Mouse (Mus musculus) adipocyte (in vitro differentiated cells): Measurements from ENCODE around the gene Taok1.
A peak's percentile ranks its signal among the peaks of the same experiment; 100 is the strongest.
"Not testable (repeated sequence)": the region's sequence is repeated elsewhere in the genome, so short reads cannot be mapped to it uniquely, and the experiment has no call there.

Source experiments
- DNase-seq: peaks from one replicate; pipeline ENCODE4 v3.0.0-alpha.2; 2016; ENCODE audit warnings: low spot score

The Taok1 gene

DNA sequence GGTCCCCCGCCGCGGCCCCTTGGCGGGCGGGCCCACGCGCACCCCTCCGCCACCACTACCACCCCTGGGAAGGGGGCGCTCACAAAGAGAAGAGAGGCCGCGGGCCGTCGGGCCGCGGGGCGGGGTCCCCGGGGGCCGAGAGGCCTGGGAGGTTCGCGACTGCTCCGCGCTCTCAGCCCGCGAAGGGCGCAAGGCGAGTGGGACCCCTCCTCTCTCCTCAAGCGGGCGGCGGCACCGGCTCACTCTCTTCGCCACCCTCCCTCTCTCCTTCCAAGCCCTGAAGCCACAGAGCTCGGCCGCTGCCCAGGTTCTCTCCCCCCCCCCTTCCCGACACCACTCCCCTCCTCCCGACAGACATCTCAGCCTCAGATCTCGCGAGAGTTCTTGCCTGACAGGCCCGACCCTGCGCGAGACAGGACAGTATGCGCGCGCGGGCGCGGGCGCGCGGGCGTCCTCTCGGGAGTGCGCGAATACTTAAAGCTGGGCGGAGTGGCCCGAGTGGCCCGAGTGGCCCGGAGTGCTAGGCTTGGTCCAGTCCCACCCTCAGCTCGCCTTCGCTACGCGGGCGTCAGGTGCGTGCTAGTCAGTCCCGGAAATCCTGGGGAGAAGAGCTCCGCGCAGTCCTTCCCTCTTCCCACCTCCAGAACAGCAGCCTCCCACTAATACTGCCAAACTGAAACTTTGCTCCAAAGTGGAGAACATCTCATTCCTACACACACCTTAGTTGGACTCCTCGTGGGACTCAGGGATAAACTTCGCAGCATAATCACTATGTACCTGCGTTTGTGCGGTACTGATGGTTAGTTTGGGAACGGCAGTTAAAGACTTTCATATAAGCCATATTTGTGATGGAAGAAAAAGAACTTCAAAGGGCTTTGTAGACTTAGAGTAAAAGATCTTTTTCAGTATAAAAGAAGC is at the start of gene Taok1:
TSS of gene Taok1 (minus strand) at position 278 of the 918 bp plus-strand sequence.
- DNase-seq: peak; percentile 97

DNA sequence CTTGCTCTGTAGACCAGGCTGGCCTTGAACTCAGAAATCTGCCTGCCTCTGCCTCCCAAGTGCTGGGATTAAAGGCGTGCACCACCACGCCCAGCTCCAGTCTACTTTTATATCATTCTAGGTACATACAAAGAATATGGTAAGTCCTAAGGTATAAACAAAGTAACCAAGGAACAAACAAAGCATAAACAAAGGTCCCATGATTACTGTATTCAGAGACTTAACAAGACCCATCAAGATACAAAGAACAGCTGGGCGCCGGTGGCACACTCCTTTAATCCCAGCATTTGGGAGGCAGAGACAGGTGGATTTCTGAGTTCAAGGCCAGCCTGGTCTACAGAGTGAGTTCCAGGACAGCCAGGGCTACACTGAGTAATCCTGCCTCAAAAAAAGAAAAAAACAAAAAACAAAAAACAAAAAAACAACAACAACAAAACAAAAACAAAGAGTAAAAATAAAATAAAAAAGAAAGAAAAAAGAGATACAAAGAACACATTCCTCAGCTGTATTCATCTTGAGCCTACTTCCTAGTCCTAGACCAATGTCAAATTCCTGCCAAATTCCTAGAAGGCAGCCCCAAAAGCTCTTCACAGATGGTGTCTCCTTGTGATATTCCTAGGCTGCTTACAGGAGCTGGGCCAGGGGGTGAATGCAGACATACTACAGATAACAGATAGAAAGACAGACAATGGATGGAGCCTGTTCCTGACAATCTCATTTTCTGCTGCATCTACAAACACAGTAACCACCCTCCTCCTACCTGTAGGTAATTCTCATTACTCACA is 46.0 kb upstream of the Taok1 start:
- DNase-seq: not testable (repeated sequence)

DNA sequence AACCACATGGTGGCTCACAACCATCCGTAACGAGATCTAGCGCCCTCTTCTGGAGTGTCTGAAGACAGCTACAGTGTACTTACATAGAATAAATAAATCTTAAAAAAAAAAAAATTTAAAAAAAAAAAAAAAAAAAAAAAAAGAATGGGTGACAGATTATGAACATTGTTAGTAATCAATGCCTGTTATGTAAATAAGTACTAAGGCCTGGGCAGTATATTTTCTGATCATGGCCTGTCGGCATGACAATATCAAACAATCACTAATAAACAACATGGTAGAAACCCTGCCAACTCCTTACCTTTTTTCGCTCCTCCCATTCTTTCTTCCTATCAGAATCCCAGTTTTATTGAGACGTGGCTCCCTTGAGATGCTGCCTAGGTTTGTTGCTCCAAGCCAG is 44.9 kb upstream of the Taok1 start:
- DNase-seq: no peak

DNA sequence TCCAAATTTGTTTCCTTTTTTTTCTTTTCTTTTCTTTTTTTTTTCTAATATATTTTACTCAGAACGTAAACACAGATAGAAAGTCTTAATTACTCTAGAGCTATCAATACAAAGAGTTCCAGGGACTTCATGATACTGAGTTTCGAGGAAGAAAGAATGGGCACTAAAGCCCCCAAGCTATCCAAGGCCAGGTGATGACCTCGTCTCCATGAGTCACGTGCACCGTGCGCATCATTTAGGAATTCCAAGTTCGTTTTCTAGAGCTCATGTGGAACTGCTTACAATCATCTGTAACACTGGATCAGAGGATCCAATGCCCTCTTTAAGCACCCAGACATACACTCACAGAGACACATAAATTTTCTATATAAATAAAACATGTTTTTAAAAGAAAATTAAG is 41.3 kb upstream of the Taok1 start:
- DNase-seq: no peak

DNA sequence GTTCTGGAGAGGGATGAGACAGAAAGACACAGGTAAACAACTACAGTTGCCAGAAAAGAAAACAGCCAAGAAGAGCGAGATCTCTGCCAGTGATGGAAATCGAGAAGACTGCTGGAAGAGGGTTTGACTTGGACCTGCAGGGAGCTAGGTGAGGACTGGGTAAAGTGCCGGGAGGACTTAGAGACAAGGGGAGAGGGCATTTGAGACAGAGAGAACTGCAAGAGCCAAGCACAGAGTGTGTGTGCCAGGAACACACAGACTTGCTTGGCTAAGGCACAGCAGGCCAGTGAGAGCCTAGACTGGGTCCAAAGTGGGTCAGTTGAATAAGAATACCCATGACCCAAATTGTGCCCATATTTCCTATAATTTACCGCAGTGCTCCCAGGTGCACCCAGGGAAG is 37.9 kb upstream of the Taok1 start:
- DNase-seq: peak; percentile 72

DNA sequence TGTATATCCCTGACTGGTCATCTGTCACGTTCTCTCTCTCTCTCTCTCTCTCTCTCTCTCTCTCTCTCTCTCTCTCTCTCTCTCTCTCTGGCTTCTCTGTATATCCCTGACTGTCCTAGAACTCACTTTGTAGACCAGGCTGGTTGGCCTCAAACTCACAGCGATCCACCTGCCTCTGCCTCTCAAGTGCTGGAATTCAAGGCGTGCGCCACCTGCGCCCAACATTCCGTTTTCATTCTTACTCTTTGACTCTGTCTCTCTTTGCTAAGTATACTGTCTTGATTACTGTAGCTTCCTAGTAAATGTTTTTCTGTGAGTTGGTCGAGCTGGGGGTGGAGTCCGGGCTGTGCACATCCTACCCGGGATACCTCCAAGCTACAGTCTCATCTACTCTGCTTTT is 33.8 kb upstream of the Taok1 start:
- DNase-seq: no peak

DNA sequence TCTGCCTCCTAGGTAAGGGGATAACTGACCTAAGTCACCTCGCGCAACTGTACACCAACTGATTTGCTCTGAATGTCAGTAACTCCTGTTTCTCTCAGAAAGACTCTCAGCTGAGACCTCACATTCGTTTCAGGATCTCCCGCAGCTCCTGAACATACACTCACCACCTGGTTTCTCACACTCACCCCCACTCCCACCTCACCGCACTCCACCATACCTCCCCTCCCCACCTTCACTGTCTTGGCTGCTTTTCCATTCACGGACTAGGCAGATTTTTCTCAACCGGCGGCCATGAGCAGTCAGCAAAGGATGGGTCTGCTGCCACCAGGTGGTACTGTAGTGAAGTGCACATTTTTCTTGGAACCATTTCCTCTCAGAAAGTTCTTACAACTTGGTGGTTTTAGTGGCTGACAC is 22.6 kb upstream of the Taok1 start:
- peak; percentile 85 for DNase-seq

DNA sequence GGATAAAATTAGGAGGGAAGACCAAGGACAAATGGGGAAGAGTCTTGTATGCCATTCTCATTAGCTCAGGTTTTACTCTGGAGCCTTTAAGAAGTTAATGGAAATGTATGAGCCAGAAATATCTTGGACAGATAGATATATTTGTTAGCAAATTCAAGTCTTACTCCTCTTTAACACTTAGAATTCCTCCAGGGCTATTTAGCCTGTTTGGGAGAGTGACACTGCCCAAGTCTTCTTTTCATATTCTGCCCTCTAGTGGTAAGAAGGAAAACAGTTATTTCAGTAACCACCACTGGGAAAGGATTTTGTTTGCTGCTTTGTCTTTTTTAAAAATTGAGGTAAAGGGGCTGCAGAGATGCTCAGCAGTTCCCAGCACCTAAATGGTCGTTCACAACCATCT is 21.9 kb upstream of the Taok1 start:
- peak; percentile 67 for DNase-seq

DNA sequence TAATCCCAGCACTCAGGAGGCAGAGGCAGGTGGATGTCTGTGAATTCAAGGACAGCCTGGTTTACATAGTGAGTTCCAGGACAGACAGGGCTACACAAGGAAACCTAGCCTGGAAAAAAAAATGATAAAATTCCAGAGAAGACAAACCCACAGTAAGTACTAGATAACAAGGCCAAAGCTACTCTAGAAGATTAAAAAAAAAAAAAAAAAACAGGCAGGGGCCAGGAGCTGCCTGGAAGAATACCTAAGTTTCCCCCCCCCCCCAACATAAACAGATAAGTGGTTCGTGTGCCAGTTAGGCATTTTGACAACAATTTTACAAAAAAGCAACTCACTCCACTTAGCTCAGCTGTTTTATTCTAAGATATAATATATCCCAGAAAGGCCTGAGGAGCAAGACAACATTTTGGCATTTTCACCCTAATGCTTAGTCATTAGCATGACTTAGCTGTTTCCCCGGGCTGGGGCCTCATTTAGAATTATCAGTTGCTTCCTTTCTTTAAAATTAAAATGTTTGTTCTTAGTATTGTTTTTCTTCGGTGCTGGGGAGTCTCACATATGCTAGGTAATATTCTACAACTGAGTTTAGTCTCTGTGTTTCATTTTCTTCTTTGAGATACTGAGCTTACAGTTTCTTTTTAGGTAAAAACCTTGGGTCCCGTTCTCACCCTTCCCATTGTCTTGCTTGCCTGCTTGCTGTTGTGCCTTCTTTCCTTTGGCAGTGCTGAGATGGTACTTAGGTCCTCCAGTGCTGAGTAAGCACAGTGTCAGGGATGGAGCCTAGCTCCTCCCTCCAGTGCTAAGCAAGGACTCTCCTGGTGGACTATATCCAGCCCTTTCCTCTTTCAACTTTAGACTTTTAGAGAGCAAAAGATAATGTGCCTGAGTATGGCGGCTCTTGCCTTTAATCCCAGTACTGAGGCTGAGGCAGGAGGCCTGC is 19.3 kb upstream of the Taok1 start:
- DNase-seq: no peak

DNA sequence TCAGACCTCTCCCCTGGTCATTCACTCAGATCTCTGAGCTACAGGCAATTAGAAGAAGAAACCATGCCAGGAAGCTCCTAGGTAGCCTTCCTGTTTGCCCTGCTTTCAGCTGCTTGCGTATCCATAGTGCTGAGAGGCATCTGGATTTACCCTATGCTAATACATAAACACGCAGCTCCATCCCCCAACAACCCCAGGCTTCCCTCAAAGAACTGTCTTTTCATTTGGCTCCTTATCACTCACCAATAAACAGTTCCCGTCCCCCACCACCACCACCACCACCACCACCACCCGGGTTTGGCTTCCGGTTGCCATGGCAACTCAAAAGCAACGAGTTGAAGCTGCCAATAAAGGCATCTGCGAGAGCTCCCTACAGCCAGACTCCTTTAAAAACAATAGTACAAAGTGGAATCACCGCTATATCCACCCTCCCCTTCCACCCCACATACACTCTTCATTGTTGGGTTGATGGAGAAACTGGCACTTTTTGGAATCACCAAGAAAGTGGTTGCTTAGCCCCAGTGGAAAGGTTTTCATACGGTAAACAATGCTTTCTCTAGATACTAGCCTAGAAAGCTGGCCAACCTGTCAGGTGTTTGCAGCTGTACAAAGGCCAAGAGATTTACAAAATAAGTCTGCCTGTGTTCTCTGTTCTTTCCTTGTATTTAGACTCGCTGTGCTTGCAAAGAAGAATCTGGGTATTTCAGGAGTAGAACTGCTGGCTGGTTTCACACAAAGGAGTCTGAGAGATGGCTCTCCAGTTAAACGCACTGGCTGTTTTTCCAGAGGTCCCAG is 17.6 kb upstream of the Taok1 start:
- no peak for DNase-seq

DNA sequence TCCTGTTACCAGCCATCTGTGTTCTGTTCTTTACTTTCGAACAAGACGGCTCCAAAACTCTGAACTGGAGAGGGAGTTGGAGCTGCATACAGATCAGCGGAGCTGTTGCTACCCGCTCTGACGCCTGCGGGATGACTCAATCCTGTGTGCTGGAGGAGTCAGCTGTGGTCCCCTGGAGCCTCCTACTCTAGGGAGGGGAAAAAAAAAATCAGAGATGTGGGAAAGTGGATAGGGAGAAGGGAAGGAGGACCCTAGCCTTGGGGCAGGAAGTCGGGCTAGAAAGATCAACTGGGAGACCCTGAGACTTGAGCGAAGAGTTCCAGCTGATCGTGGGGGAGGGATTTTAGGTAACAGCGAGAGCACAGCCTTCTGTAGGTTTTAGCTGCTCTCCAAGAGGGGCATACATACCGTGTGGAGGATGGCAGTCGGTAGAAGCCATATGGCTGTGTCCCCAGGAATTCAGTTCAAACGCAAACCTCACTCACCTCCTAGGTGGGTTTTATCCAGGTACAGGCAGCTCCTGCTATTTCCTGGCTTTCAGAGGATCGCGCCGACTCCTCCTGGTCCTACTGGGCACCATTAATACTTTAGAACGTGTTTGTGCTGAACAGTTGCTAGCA is 16.9 kb upstream of the Taok1 start:
- no peak for DNase-seq

DNA sequence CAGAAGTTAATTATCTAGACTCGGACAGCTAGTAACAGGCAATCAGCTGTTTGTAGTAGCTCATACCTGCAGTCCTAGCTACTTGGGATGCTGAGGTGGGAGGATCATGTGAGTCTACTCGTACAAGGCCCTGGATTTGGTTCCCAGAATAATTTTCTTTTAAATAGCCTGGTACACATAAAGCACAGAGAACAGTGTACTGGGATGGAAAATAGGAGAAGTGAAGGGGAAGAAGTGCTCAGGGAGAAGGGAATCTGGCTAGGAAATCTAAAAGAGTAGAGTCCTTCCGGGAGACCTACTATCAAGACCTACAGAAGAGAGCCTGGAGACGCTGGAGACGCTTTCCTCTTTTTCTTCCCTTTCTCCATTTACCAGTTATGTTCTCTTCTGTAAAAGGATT is 16.4 kb upstream of the Taok1 start:
- DNase-seq: no peak

DNA sequence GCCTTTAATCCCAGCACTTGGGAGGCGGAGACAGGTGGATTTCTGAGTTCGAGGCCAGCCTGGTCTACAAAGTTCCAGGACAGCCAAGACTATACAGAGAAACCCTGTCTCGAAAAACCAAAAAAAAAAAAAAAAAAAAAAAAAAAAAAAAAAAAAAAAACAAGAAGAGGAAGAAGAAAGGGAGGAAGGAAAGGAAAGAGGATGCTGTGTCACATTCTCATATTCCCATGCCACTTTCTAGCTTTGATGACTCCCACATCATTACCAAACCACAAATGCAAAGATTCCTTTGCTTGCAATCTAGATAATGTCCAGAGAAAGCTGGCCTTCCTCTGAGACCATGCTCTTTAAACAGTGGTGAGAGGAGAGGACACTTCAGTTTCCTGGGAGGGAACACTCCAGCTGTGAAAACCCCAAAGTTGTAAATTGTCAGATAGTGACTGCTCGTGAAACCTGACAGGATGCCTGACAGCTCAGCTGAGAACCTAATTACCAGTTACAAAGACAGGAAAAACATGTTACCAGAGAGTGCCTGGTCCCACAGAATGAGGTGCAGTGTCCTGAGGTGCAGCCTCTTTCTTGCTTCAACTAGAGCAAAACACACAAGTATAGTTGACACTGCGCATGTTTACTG is 14.4 kb upstream of the Taok1 start:
- no peak for DNase-seq

DNA sequence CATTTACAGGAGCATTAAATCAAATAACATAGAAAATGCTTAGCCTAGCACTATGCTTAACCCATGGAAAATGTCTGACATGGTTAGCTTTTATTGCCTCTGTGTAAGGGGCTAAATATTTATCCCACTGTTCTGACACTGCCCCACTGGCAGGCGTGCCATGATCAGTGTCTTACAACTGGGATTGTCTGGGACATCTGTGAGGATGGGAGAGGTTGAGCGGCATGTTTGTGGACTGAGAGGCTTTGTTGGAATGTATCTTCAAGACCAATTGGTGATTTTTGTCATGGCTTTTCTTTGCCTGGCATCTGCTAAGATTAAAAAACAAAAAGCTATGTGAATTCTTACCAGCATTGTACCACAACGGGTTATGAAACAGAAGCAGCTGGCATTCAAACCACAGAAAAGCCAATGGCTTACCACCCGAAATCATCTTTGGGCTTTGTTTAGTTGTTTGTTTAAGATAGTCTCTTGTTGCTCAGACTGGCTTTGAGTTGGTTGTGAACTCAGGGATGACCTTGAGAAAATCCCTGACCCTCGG is 7.5 kb upstream of the Taok1 start:
- DNase-seq: no peak

DNA sequence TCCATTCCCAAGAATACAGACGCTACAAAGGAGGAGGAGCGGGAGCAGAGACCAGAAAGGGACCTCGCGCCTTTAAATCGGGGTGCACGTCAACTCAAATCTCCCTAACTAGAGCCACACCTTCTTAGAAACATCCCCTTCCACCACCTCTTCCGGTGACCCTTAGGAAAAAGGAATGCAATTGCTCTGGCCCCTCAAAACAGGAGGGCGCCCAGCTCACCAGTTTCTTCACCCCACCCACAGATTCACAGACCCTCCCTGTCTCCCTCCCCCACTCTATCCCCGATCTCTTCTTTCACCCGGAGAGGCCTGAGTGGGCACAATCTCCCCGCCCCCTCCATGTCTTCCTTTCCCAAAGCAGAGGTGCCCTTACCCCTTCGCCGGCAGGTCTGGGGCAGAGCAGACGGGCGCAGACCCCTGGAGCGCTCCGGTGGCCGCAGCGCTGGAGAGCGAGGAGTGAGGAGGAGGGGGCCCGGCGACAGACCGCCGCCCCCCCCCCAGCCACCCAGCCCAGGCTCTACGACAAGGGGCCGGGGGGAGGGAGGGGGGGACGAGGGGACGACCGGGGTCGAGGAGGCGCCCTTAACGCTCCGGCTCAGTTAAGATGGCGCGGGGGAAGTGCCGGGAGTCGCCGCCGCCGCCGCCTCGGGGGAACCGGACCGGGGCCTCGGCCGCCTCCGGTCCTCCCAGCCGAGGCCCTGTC is 629 bp downstream of the Taok1 start:
- DNase-seq: peak; percentile 50

DNA sequence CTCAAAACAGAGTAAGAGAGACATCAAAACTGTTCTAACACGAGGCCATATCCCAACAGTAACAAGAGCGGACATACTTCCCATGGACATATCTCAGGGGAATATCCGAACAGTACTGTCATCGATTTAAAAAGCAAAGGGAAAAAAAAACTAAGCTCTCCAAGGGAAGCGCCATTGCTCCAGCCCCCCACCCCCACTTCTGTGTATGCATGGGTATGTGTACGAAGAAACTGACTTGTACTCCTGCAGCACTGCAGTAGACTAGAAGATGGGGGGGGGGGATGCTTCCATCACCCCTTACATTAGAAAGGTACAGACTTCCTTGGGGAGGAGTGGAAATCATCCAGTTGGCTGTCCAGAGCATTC is 1.2 kb downstream of the Taok1 start:
- peak; percentile 26 for DNase-seq

DNA sequence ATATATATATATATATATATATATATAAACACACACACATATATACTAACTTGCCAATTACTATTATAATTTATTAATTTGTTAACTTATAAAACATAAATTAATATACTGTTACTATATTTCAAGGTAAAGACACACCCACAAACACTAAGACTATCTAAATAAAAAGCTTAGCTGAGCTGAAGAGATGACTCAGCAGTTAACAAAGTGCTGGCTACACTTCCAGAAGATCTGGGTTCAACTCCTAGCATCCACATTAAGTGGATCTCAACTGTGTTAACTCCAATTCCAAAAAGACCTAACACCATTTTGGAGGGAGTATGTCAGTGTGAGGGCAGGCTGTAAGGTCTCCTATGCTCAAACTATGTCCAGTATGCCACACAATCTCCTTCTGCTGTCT is 10.3 kb downstream of the Taok1 start:
- DNase-seq: no peak

DNA sequence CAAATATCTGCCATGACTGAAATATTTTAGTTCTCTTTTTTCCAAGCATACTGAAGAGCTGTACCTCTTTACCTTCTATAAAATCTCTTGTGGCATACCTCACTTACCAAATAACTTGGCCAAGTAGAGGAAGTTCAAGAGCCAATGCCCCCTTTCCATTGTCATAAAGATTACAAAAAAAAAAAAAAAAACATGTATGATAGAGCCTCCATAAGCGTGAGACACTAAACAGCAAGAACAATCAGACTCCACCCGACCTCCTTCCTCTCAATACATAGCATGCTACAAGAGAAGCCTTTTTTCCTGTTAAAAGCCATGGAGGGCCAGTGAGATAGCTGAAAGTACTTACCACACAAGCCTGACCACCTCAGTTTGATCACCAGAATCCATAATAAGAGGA is 16.2 kb downstream of the Taok1 start:
- no peak for DNase-seq

DNA sequence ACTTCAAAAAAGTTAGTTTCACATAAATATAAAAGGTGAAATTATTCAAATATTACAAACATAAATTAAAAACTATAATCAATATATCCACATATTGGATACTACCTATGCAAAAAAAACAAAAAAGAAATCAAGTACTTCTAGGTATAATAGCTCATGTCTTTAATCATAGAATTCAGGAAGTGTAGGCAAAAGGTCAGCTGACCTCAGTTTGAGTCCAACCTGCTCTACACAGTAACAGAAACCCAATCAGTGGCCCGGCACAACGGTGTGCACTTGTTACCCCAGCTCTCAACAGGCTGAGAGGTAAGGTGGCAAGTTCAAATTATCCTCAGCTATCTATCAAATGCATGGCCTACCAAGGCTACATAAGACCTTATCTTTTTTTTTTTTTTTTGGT is 16.8 kb downstream of the Taok1 start:
- DNase-seq: no peak

DNA sequence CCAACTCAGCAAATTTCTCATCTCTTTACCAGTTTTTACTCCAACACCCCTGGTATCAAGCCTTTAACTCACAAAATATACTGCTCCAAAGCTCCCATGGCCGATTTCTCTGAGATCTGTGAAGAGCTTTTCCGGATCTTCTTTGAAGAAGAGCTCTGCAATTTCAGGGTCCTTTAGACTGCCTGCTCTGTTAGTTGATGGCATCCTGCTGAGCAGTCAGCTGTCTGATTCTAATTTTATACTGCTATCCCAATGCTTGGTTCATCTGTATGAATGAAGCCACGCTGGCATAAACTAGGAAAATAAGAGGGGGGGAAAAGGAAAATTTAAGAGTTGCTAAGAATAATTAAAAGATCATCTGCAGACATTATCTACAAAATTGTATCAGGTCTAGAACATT is 22.4 kb downstream of the Taok1 start:
- no peak for DNase-seq
